Mouse (Mus musculus) adrenal gland, postnatal 10 days (tissue): ENCODE measurements around the gene Rdh16. TPM values are rescaled to one million over a fixed set of nuclear protein-coding genes. Genes with fewer than 3 reads are reported as not detected.
"Not testable (repeated sequence)": the region's sequence is repeated elsewhere in the genome, so short reads cannot be mapped to it uniquely, and the experiment has no call there.

Experiments used
- DNase-seq: peaks from one replicate; pipeline ENCODE4 v3.0.0; 2021; ENCODE audit warnings: mixed read lengths
- long read RNA-seq, 2 experiments: library from polyadenylated mRNA; stranded (forward); transcript quantifications; one replicate each; pipeline ENCODE4 v2.0.0; 2021
- total RNA-seq, 2 experiments: library from RNA; stranded (reverse); gene quantifications; 2 replicates each; pipeline ENCODE4 v1.2.3; 2021

Rdh16 gene
- 1 to 10 TPM; 1.2 to 3.6 TPM for total RNA-seq
- long read RNA-seq, experiment 1, partial matches to known transcripts = 1 of 1 reads
- long read RNA-seq, experiment 1, other reads (novel, unspliced or antisense) = 0 of 1 reads
- long read RNA-seq, experiment 2, partial matches to known transcripts = 0 of 3 reads
- long read RNA-seq, experiment 2, other reads (novel, unspliced or antisense) = 0 of 3 reads

DNA sequence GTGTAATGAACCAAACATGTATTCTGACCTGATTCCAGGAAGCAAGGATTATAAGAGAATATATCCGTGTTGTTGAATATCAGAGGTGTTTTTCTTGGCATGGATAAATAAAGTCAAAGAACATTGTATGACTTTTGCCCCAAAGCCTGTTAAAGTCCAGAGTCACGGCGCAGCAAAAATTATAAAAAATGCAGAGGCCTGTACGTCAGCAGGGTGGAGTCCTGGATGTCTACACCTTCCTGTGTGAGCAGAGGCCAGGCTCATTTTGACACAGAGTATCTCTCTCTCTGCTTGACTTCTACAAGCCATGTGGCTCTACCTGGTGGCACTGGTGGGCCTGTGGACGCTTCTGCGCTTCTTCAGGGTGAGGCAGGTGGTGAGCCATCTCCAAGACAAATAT, at the start of gene Rdh16:
Rdh16 (plus strand) TSS at position 262 of the 400 bp plus-strand sequence.
- no peak for DNase-seq

DNA sequence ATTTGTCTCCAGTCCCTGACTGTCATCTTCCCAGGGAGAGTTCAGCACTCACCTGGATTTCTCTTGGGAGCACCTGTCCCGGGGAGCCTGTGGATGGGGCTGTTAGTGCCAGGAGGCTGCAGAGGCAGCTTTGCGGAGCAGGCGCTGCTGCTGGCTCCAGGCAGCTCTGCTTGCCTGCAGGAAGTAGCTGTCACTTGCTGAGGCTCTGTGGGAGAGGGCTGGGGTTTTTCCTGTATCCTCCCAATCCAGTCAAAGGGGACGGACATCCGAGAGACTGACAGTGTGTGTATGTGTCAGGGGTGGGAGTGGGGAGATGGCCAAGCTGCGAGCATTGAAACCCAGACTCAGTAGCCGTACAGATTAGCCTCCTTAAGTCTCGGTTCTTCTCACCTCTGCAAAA, 49.4 kb upstream of the Rdh16 start, which contains the start of gene Gpr182:
Gpr182 (minus strand) TSS at position 185 of the 400 bp plus-strand sequence.
- no peak for DNase-seq

DNA sequence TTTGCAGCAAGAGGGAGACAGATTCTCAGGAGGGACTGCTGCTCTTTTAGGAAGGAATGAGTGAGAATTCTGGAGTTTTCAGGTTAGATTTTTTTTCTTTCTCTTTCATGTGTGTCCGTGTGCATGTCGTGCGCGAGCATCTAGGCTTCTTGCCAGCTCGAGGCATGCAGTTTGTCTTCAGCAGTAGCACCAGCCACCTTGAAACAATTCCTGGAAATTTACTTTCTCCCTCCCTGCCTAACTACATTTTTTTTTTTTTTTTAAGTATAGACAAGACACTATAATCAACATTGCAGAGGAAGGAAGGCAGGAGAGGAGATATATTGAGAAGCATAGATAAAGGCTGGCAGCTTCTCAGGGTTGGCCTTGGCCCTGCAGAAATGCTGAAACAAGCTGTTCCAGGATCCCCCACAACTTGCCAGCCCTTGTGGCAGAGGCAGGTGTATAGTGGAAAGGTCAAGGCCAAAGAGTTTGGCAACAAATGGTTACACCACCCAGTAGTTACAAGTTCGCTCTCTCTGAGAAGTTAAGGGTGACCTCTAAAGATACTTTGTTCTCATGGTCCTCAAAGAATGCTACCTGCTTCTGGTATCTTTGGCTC, 46.3 kb upstream of the Rdh16 start:
- DNase-seq = peak; percentile 72

DNA sequence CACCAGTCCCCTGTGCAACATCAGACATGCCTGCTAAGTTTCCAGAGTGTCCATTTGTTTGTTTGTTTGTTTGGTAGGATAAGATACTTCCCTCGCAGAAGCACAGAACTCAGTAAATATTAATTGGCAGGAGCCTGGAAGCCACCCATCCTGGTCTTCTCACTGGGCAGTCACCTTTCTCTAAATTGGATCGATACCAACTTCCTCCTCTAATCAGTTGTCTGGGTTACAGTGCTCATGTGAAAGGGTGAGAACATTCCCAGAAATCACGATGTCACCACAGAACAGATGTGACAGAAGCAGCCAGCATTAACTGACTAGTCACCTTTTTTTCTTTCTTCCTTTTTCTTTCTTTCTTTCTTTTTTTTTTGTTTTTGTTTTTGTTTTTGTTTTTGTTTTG, 45.7 kb upstream of the Rdh16 start:
- DNase-seq = no peak

DNA sequence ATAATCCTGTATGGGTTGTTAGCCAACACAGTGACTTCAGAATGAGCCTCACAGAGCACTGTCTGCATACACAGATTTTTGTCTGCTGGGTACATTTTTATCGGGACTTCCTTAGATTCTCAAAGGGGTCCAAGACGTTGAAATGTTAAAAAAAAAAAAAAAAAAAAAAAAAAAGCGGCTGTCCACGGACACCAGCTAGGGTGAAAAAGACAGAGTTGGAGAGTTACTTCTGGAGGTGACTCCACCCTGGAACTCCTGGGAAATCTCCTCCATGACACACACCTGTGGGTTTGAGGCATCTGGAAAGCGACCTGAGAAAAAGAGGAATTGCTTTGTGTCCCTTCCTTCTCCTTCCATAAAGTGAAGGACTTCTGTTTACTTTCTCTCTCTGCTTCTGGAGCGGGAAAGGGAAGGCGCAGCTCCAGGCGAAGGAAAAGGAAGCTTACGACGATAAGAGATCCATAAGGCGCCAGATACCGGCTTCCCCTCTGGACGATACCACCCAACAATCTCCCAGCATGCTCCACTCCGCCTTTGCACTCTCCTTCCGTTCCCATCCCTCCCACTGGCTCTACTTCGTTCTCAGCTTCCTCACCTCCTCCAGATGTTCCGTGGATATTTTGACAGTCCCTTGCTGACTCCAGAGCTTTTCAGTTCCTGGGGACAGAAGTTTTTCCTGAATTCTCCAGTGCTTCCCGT, 45.0 kb upstream of the Rdh16 start:
- no peak for DNase-seq

DNA sequence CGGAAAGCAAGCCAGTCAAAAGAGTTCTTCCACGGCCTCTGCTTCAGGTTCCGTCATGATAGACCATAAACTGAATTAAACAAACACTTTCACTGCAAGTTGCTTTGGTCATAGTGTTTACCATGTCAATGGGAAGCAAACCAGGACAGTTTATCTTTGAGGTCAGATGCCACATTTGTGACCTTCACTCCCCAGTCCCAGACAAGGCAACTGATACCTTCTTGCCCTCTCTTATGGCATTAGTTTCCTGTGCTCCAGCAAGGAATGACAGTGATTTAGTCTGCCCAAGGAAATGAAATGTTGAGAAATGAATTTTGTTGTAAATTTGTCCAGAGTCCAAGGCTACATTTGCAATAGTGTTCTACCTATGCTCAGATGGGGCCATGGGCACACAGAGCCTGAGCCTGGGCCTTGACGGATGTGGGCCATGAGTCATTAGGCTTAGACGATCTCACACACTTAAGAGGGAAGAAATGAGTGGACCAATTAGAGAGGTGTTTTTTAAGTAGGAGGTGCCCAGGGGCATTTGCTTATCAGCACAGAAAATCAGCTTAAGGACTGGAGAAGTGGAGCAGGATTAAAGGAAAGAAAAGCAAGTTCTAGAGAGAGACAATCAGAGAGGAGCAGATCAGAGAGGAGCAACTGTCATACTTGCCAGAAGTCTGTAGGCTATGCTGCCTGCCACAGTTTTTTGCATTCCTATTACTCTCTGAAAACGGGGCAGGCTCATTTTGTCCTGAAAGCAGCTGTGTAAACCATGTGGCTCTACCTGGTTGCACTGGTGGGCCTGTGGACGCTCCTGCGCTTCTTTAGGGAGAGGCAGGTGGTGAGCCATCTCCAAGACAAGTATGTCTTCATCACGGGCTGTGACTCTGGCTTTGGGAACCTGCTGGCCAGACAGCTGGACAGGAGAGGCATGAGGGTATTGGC, 41.5 kb upstream of the Rdh16 start, which contains the start of the genes Rdh1 and Rdh16f1:
Rdh1 (plus strand) TSS at position 541 of the 930 bp plus-strand sequence.
Rdh16f1 (plus strand) TSS at position 607 of the 930 bp plus-strand sequence.
- DNase-seq = no peak

DNA sequence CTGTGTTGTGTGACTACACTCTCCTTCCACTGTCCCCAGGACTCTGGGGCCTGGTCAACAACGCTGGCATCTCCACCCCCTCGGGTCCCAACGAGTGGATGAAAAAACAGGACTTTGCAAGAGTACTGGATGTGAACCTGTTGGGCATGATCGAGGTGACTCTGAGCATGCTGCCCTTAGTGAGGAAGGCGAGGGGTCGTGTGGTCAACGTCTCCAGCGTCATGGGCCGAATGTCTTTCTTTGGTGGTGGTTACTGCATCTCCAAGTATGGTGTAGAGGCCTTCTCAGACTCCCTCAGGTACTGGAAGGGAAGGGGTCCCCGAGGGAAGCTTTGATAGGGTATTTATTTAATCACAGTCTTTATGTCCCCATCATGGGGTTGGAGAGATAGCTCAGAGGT, 38.0 kb upstream of the Rdh16 start:
- DNase-seq = not testable (repeated sequence)

DNA sequence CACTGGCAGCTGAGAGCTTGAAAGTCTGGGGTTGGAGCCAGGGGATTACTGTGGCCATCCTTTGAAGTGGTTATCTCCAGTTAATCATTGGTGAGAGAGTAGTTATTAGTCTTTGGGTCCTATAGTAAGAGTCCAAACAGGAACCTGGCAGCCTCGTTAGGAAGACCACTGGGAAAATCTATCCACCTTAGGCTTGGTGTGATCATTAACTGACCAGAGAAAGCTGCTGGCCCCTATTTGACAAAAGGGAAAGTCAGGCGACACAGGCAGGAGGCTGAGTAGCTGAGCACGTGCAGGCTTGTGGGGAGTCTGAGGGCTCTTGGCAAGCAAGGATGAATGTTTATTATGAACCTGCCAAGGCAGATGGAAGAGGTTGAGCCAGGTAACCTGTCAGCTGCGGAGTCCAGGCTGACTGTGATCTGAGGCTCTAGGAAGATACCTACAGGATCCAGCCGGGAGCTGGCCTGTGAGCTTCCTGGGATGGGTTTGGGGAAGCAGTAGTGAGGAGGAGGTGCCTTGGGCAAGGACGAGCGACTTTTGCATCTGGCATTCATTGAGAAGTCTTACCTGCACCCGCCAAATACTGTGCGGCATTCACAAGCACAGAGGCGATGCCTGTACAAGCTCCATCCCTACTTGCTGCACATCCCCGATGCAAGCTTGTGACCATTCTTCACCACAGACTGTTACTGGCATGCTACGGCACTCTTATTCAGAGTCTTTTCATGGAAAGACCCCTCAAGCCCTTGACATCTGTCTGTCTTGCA, 36.9 kb upstream of the Rdh16 start:
- no peak for DNase-seq

DNA sequence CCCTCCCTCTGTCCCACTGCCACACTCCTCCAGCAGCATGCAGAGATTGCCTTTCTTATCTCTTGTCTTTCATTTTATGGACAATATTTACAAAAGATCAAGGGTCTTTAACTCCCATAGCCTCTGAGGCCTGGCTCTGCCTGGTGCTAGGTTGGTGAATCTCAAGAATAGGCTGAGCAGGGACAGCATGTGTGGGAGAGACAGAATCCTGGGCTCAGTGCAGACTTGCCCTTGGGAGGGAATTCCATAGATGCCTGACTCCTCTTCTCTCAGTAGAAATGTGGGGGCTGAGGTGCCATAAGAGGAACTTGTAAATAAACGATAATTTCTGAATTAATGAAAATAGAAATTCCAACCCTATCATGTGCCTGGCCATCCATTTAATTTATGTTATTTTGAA, 34.4 kb upstream of the Rdh16 start:
- DNase-seq = no peak

DNA sequence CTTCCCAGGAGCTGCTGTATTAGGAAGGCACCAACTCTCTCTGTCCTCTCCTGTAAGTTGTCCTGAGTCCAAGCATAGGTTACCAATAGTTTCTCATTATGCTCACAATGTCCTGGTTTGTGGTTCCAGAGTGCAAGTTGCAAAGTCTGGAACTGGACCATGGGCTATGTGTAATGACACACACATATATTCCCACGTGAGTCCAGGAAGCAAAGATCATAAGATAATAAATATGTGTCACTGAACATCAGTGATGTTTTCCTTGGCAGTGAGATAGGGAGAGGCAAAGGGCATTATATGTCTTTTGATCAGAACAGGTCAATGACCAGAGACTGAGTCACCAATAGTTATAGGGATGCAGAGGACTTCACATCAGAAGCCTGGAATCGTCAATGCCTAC, 24.9 kb upstream of the Rdh16 start, which contains the start of gene Rdh9:
Rdh9 (plus strand) TSS at position 376 of the 400 bp plus-strand sequence.
- no peak for DNase-seq

DNA sequence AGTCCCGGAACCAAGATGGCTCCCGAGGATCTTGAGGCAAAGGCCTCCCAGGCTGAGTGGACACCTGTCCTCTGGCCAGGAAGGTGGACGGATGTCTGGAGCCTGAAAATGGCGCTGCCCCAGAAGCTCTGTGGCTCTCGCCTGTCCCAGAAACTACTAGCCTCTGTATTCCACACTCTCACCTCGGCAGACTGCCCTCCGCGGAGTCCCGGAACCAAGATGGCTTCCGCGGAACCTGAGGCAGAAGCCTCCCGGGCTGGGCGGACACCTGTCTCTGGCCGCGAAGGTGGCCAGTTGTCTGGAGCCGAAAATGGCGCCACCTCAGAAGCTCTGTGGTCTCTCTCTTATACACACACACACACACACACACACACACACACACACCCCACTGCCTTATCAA, 18.6 kb upstream of the Rdh16 start:
- not testable (repeated sequence) for DNase-seq

DNA sequence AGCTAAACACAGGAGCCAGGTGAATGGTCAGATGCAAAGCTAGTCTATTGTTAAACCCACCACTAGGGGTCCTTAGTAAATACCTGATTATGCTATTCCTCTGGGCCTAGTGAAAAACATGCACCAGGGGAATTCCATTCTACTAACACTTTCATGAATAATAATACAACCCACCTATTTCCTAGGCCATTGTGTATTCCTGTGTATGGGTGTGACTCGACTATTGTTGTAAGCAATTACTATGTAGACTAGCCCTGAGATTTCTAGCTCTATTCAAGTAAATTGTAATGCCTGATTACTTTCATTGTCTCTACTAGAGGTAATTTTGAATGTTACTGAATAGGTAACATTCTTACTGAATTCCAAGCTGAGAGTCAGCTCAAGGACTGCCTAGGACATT, 15.5 kb upstream of the Rdh16 start:
- DNase-seq = not testable (repeated sequence)

DNA sequence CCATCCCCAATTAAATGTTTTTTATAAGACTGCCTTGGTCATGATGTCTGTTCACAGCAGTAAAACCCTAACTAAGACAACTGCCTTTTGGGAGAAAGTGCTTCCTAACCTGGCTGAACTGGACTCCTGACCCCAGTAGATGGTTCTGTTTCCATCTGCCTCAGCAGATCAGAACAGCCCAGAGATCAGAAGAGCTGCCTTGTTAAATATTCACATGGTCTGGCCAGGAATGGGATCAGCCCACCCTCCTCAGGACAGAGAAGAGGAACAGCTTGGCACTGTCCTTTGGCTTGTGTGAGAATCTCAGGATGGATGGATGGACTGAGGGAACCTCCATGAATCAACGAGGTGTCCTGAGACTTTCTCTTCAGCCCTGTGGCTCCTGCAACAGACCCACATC, 1.7 kb upstream of the Rdh16 start:
- no peak for DNase-seq

DNA sequence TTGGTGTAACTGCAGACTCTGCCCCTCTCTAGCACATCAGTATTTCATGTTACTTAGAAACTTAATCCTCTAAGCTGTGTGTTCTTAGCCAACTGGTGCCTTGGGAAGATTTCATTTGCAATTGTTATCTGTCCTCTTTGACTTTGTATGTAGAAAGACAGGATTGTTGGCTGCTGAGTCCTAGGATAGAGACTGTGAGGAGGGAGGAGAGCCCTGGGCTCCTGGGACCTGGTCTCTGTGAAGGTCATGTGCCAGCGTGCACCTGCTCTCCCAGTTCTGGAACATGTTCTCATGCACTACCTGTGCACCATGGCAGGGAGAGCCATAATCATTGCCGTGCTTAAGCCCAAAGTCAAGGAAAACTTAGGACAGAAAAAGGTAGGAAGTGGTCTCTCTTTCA, 660 bp downstream of the Rdh16 start:
- no peak for DNase-seq

DNA sequence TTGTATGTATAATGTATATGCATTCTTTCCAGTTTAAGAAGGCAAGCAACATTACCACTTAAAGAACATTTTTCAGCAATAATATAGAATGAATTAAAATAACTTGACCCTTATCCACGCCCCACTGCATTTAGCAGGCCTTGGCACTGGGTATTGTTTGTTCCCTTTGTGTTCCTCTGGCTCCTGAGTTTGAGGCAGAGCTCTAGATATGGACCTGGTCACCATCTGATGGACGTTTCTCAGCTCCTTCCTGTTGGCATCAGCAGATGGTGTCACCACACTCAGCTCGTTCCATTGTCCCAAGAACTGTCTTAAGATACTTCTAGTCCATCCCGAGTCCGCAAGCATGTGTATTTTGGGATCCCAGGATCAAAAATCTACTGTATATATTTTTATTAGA, 1.3 kb downstream of the Rdh16 start:
- DNase-seq = no peak

DNA sequence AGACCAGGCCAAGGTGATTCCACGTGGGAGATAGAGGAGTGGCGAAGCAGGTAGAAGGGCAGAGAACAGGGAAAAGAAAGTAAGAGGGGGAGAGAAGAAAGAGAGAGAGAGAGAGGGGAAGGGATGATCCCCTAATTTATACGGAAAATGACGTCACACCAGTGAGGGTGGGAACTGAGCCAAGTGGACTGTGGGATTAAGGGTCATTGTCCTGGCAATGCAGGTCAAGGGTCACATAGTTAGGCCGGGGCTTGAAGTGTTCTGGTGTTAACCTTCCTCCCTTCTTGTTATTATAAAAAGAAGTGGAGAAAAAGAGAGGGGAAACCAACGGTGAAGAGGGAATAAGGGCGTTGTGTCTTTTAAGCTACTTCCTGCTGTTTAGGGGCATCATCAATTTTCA, 3.5 kb downstream of the Rdh16 start:
- DNase-seq = no peak

DNA sequence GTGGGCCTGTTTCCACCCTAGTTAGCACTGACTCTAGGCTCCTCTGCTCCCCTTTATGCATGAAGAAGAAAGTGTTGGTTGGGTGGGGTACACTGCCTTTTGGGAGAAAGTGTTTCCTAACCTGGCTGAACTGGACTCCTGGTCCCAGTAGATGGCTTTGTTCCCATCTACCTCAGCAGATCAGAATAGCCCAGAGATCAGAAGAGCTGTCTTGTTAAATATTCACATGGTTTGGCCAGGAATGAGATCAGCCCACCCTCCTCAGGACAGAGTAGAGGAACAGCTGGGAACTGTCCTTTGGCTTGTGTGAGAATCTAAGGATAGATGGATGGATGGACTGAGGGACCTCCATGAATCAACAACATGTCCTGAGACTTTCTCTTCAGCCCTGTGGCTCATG, 14.9 kb downstream of the Rdh16 start:
- DNase-seq = no peak

DNA sequence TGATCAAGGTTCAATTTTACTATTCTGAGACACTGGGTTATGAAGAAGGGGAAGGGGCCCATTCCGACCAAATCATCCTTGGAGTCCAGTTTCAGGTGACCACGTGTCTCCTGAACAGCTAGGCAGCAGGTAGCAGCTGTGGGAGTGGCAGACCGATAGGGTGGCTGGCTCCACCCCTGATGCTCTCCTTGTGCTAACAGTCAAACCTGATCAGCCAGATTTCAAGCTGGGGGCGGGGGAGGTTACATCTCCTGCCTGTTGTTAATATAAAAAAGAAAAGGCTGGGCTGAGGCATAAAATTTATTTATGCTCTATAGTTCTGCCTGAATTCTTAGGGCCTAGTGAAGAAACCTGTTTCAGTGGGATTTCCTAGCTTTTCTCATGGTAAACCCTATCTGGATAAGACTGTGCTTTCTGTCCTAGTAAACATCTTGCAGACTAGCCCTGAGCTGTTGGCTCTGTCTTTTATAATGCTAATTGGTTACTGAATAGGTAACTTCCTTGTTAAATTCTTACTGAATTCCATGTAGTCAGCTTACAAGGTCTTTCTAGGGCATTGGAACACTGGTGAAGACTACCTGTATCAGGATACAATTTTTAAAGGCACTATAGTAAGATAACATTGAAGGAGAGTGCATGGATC, 16.4 kb downstream of the Rdh16 start:
- DNase-seq = not testable (repeated sequence)

DNA sequence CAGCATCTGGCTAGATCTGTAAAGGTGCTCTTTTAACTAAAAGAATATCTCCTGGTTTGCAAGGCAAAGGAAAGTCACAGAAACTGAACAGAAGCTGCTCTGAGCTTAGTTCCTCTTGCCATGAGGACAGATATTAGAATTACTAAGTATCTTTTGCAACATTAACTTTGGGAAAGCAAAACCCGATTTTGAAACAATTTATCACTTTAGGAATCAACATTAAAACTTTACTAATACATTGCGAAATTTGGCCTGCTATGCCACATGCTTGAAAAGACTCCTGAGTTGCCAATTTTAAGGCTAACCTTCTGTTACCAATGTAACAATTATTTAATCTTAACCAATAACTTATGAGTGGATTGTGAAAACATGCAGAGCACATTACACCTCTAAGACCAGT, 20.9 kb downstream of the Rdh16 start:
- DNase-seq = not testable (repeated sequence)

DNA sequence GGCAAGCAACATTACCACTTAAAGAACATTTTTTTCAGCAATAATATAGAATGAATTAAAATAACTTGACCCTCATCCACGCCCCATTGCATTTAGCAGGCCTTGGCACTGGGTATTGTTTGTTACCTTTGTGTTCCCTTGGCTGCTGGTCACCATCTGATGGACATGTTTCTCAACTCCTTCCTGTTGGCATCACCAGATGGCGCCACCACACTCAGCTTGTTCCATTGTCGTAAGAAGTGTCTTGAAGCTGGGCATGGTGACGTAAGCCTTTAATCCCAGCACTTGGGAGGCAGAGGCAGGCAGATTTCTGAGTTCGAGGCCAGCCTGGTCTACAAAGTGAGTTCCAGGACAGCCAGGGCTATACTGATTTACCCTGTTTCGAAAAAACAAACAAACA, 24.4 kb downstream of the Rdh16 start:
- peak; percentile 41 for DNase-seq

DNA sequence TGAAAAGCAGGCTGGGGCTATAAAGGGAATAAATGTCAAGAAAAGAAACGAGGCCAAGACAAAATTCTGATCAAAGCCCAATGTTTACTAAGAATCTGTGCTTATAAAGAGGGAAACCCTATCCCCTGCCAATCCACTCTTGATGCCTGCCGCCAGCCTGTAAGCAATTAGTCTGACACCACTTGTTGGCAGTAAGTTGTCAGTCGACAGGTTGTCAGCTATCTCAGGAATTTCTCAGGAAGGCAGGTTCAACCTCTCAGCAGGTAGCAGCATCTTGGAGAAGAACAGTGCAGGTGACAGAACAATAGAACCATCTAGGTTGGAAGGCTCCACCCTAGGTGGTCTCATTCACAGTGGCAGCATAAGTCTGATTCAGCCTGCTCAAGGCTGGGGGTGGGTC, 28.2 kb downstream of the Rdh16 start:
- no peak for DNase-seq
